Mouse (Mus musculus) forebrain, embryonic 11.5 days (tissue): ENCODE results near the gene Cep57l1. TPM values are rescaled to one million over a fixed set of nuclear protein-coding genes. Genes with fewer than 3 reads are reported as not detected.

Source experiments
- ATAC-seq: fragments of 200-750 bp; cut with Nextera tagmentation; replicated peaks from 2 replicates; pipeline ENCODE4 v1.8.0; 2017; ENCODE audit warnings: moderate TSS enrichment; ENCODE audit not compliant: low FRiP score
- DNase-seq: peaks from one replicate; pipeline ENCODE4 v3.0.0-alpha.2; 2017; ENCODE audit warnings: low spot score
- H3K27ac ChIP-seq: fragments of 300-500 bp; sonication (generic); 2 replicates; pipeline ENCODE4 v1.5.1; 2014; ENCODE audit warnings: low read depth, low read length
- H3K27me3 ChIP-seq: fragments of 300-500 bp; sonication (generic); 2 replicates; pipeline ENCODE4 v1.6.1; 2014; ENCODE audit warnings: mild to moderate bottlenecking, low read length, mixed read lengths; ENCODE audit not compliant: control insufficient read depth, insufficient read depth
- H3K36me3 ChIP-seq: fragments of 300-500 bp; sonication (generic); 2 replicates; pipeline ENCODE4 v1.6.1; 2014; ENCODE audit warnings: mild to moderate bottlenecking, low read length, moderate library complexity, mixed read lengths; ENCODE audit not compliant: control insufficient read depth, insufficient read depth
- H3K4me1 ChIP-seq: fragments of 300-500 bp; sonication (generic); replicated peaks from 2 replicates; pipeline ENCODE4 v1.6.1; 2014; ENCODE audit warnings: low read length, mixed read lengths; ENCODE audit not compliant: control insufficient read depth, insufficient read depth
- H3K4me2 ChIP-seq: fragments of 300-500 bp; sonication (generic); 2 replicates; pipeline ENCODE4 v1.6.1; 2014; ENCODE audit warnings: low read depth, mild to moderate bottlenecking, low read length, moderate library complexity, mixed read lengths; ENCODE audit not compliant: severe bottlenecking
- H3K4me3 ChIP-seq: fragments of 300-500 bp; sonication (generic); 2 replicates; pipeline ENCODE4 v1.5.1; 2014; ENCODE audit warnings: low read depth, low read length
- H3K9ac ChIP-seq: fragments of 300-500 bp; sonication (generic); 2 replicates; pipeline ENCODE4 v1.6.1; 2014; ENCODE audit warnings: low read length
- H3K9me3 ChIP-seq: fragments of 300-500 bp; sonication (generic); 2 replicates; pipeline ENCODE4 v1.6.1; 2016; ENCODE audit warnings: low read length, mixed read lengths; ENCODE audit not compliant: control insufficient read depth
- WGBS: fragments of 180-500 bp; shearing (Covaris S2); extraction: QIAGEN DNeasy Blood & Tissue Kit; methylation state at CpG from one replicate; pipeline ENCODE4 v1.1.7; 2014; 5-methylcytosine and 5-hydroxymethylcytosine counted together
- polyA plus RNA-seq: library from polyadenylated mRNA; unstranded; fragments of >200 nt; fragmentation: Nextera tagmentation; extraction: Ambion mirVana; gene quantifications from 2 replicates; pipeline ENCODE4 v1.2.1, GENCODE M21; 2014

Gene Cep57l1
- polyA plus RNA-seq, 1 experiment from 2014 or later = 25.8 TPM

GRCm38 (mm10) chr10:41810564-41811455 lies 1.1 kb upstream of the Cep57l1 start:
- Histone ChIP-seq H3K9ac (peak overlapping the region; percentile 77), H3K4me3 (peak overlapping the region; percentile 75), H3K4me1 (peaks cover 2% of the 10 kb centered on the region; the same call in 1 of the 2 replicates), H3K36me3 (no peaks in the 10 kb centered on the region), H3K27ac (peak overlapping the region; percentile 91), H3K27me3 (no peaks in the 10 kb centered on the region), H3K9me3 (no peaks in the 10 kb centered on the region), H3K4me2 (peak overlapping the region; percentile 76)
- ATAC-seq (no peak), DNase-seq (no peak)
- WGBS = under 1% methylated on average over 36 of the region's 36 CpGs

- Histone ChIP-seq H3K27ac (peak overlapping the region; percentile 91), H3K4me2 (peak overlapping the region; percentile 76), H3K4me3 (peak overlapping the region; percentile 75), H3K9ac (peak overlapping the region; percentile 77), H3K4me1 (peaks cover 2% of the 10 kb centered on the region; the same call in 1 of the 2 replicates), H3K9me3 (no peaks in the 10 kb centered on the region), H3K27me3 (no peaks in the 10 kb centered on the region), H3K36me3 (no peaks in the 10 kb centered on the region)
- DNase-seq (peak; percentile 86), ATAC-seq (peak; percentile 84)
- 3% methylated on average over 25 of the region's 25 CpGs for WGBS
Observed at GRCm38 (mm10) chr10:41809080-41809770, 446 bp downstream of the Cep57l1 start.

DNA sequence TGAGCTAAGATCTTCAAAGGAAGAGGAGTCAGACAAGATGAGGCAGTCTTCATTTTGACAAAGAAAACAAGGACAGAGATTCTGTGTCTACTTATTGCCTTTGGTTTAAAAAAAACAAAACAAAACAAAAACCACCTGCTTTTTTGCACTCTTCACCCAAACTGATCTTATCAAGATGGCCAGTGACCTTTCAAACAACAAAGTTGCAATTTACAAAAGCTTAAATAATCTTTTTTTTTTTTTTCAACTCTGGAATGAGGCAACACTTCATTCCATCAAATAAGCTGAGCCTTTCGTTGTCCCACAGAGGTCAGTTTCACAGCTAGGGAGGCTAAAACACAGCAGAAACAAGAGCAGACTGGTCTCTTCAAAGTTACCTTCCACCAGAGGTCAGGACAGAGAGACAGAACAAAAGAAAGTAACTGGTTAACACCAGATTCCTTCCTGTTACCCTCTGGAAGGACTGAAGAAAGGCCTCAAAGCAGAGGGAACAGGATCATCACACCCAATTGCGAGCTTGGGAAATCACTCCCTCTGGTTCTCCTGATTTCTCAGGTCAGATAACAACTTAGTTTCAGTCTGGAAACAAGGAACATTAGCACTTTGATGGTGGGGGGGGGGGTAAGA lies 3.8 kb downstream of the Cep57l1 start:
- Histone ChIP-seq H3K4me3 (no peak overlapping the region), H3K27me3 (no peaks in the 10 kb centered on the region), H3K4me1 (0 out of 2 replicates have a peak, but pooled peaks cover 2% of the 10 kb centered on the region), H3K9ac (no peak overlapping the region), H3K4me2 (no peak overlapping the region), H3K27ac (no peak overlapping the region), H3K36me3 (peaks cover 11% of the 10 kb centered on the region), H3K9me3 (peaks cover 5% of the 10 kb centered on the region; the same call in 1 of the 2 replicates)
- WGBS = 86% methylated on average over 2 of the region's 2 CpGs
- DNase-seq (no peak), ATAC-seq (no peak)

DNA sequence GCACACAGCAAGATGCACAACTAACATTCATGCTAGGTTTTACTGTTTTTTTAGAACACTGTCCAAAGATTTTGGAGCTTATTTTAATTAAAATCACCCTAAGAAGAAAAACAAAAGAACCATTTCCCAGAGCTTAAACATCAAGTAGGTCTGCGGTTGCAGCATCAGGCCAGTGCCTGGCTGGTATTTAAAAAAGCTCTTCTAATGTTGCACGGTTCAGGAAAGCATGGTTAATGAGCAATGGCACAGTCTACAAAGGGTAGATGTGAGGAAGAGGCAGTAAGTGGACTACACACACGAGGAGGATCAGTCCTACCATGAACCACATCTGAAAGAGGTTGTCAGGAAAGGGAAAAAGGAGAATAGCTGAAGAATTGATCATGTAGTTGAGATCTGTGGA lies 5.0 kb downstream of the Cep57l1 start:
- 0 out of 2 replicates have a peak, but pooled peaks cover 2% of the 10 kb centered on the region for H3K4me1 ChIP-seq
- H3K27me3 ChIP-seq = no peaks in the 10 kb centered on the region
- WGBS = 89% methylated on average over 3 of the region's 3 CpGs
- H3K4me3 ChIP-seq = no peak overlapping the region
- peaks cover 5% of the 10 kb centered on the region; the same call in 1 of the 2 replicates for H3K9me3 ChIP-seq
- H3K27ac ChIP-seq = no peak overlapping the region
- DNase-seq (no peak), ATAC-seq (no peak)
- H3K36me3 ChIP-seq = peaks cover 13% of the 10 kb centered on the region
- no peak overlapping the region for H3K9ac ChIP-seq
- no peak overlapping the region for H3K4me2 ChIP-seq

DNA sequence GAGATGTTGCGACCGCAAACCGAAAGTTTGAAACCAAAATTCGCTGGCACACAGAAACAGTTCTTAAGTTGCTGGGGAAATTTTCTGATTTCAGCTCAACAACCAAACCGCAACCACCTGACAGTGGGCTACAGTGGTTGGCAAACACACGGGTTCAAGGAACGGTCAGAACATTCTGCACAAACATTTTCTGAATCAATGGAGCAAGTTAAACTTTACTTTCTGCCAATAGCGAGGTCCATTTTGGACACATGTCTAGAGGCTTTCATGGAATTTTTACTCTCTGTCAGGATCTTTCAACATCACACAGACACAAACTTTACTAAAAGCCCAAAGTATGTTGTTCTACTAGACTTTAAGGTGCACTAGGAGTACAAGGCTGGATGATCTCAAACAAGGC lies 6.2 kb downstream of the Cep57l1 start:
- peaks cover 5% of the 10 kb centered on the region; the same call in 1 of the 2 replicates for H3K9me3 ChIP-seq

DNA sequence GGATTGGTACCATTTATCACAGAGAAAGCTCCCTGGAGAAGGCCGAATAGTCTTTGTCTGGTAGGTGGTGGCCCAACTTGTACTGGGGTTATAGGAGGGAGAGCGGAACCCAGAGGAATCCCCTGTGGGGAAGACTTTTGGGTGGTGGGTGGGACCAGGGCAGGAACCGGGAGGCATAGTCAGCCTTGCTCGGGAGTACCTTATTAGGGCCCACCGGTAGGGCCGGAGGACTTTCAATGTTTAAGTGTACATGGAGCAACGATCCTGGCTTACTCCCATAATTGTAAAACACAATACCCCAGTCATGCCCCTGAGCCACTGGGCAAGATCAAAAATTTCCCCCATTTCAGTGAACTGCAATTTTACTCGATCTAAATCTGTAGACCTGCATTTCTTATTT lies 12.4 kb downstream of the Cep57l1 start:
- no peak for ATAC-seq
- Histone ChIP-seq H3K9me3 (no peaks in the 10 kb centered on the region; the same call in 1 of the 2 replicates), H3K36me3 (peaks cover 13% of the 10 kb centered on the region; the same call in 1 of the 2 replicates)

More for the DNA sequence above, 6.2 kb downstream of the Cep57l1 start:
- H3K4me2 ChIP-seq = no peak overlapping the region
- no peak overlapping the region for H3K27ac ChIP-seq
- H3K27me3 ChIP-seq = no peaks in the 10 kb centered on the region
- DNase-seq (no peak), ATAC-seq (no peak)
- H3K9ac ChIP-seq = no peak overlapping the region
- H3K4me1 ChIP-seq = no peaks in the 10 kb centered on the region
- peaks cover 13% of the 10 kb centered on the region for H3K36me3 ChIP-seq
- 95% methylated on average over 8 of the region's 8 CpGs for WGBS
- no peak overlapping the region for H3K4me3 ChIP-seq

DNA sequence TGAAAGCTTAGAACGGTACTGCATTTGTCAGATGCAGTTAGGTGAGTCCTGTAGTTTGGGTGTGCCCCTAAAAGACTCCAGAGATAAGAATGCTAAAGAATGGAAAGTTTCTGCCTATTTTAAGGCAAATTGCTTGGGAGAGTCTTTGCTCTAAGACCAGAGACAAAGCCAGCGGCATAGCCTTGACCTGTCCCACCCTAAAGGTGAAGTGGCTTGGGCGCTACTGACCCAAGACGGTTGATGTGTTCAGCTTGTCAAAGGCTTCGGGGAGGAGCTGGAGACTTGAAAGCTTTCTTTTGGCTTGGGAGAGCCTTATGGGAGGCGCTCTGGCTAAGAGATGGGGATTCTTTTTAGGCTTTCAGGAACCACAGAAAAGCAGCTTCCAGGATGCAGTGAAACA lies 17.3 kb downstream of the Cep57l1 start:
- ATAC-seq (no peak), DNase-seq (no peak)
- Histone ChIP-seq H3K27me3 (no peaks in the 10 kb centered on the region), H3K27ac (no peak overlapping the region), H3K4me3 (no peak overlapping the region), H3K4me1 (no peaks in the 10 kb centered on the region), H3K36me3 (no peaks in the 10 kb centered on the region), H3K4me2 (no peak overlapping the region), H3K9ac (no peak overlapping the region), H3K9me3 (no peaks in the 10 kb centered on the region; the same call in 1 of the 2 replicates)
- 91% methylated on average over 6 of the region's 6 CpGs for WGBS

More for the DNA sequence above, 12.4 kb downstream of the Cep57l1 start:
- no peak overlapping the region for H3K4me3 ChIP-seq
- H3K4me2 ChIP-seq = no peak overlapping the region
- no peak overlapping the region for H3K9ac ChIP-seq
- no peak for DNase-seq
- no peaks in the 10 kb centered on the region for H3K4me1 ChIP-seq
- H3K27ac ChIP-seq = no peak overlapping the region
- no peaks in the 10 kb centered on the region for H3K27me3 ChIP-seq
- WGBS = 97% methylated on average over 8 of the region's 8 CpGs

- no peak overlapping the region for H3K4me2 ChIP-seq
- H3K4me1 ChIP-seq = no peaks in the 10 kb centered on the region
- no peak overlapping the region for H3K9ac ChIP-seq
- WGBS = 89% methylated on average over 6 of the region's 6 CpGs
- no peaks in the 10 kb centered on the region for H3K27me3 ChIP-seq
- DNase-seq (no peak), ATAC-seq (no peak)
- H3K36me3 ChIP-seq = no peaks in the 10 kb centered on the region
- H3K27ac ChIP-seq = no peak overlapping the region
- no peaks in the 10 kb centered on the region for H3K9me3 ChIP-seq
- no peak overlapping the region for H3K4me3 ChIP-seq
Observed at GRCm38 (mm10) chr10:41767254-41767653, 42.4 kb downstream of the Cep57l1 start.
